Mouse (Mus musculus): Measurements from ENCODE around the gene Plekhg2.

Gene Plekhg2

DNA sequence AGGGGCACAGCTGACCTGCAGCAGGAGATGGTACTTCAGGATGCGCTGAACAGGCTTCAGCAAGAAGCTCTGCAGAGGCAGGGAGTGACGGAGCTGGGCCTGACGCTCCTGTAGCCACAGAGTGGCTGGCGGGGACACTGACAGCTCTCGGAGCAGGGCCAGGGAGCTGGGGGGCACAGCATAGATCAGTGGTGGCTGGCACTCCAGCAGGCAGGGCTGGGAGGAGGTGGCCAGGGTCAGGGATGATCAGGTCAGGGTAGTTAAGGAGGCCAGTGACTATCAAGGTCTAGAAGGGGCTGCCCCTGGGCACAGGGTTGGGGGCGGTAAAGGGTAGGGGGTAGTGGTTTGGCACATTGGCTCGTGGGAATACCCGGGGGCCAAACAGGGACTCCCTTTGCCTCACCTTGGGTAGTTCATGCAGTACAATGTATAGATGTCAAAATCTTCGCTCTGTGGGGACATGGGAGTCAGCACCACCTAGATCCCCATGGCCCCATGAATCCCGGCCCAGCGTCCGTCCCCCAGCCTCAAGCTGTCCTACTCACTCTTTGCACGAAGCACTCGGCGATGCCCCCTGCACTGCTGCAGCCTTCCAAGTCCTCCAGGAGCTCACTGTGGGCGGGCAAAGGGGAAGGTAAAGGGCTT, 4.0 kb downstream of the Plekhg2 start:
- no peak for DNase-seq (ENCODE audit: extremely low read depth, low read depth)

DNA sequence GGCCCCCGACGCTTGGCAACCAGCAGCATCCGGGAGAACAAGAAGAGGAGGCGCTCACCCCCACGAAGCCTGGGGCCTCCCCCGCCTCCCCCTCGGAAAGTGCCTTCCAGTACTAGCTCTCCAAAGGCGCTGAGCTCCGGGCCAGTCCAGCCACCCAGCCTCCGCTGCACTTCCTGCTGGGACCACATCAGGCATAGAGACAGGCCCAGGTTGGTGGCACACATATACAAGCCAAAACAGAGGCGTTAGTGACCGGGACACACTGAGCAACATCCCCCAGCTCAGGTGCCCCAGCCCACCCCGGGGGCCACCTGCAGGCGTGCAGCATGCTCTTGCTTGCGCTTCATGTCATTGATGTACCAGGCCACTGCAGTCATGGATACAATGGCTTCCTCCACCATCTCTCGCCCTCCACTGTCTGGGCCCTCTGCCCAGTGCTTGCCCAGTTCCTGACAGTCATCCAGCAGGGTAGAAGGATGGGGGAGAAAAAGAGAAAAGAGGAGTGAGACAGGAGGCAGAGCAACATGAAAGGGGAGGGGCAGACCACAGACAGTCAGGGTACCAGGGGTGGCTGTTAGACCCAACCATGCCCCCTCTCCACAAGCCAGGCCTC, 4.6 kb downstream of the Plekhg2 start:
- DNase-seq (ENCODE audit: extremely low read depth, low read depth), result no peak

DNA sequence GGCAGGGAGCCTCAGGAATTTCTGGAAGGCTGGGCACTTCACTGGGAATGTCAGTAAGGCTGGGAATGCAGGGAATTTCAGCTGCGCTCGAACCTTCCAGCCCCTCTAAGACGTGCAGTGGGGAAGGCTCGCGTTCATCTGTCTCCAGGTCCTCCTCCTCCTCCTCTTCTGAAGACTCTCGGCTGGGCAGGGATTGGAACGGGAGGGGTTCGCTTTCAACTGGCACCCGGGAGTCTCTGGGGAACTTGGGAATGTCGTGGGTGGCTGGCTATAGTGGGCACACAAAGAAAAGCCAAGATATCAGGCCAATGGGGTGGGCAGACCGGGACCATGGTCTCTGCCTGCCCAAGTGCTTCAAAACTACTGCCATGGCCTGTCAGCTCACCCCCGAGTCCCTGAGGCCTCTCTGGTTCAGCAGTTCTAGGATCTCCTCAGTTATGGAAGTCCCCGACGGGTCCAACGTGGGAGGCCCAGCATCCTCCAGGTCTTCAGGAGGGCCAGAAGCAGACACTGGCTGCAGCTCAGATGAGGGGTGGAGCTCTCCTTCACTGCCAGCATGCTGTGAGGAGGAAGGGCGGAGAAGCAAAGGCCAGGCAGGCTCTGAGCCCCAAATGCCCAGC, 9.8 kb downstream of the Plekhg2 start:
- DNase-seq (ENCODE audit: extremely low read depth, low read depth), result no peak

DNA sequence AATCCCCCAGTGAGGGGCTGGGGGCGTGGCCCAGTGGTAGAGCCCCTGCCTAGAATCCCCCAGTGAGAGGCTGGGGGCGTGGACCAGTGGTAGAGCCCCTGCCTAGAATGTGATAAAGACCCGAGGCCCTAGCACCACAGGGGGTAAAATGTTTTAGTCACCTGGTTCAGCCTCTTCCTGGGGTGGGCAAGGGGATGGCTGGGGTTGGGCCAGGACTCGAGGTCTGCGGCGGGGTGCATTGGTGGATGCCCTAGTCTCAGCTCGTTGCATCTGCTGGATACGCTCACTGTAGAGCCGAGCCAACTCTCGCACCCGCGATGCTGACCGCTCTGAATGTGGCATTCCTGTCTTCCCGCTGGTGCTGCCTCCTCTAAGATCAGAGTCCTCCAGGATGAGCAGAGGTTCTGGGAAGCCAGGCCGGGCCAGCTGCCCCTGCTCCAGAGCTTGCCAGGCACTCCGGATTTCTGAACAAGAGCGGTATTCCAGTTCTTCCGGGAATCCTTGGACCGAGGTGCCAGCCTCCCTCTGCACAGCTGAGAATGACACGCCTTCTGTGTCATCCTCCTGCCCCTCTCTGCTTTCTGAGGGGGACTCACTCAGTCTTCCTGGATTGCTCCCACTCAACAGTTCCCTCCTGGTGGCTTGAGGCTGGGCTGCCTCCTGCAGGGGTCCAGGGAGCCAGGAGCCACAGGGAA, 10.6 kb downstream of the Plekhg2 start:
- DNase-seq (ENCODE audit: extremely low read depth, low read depth), result no peak

DNA sequence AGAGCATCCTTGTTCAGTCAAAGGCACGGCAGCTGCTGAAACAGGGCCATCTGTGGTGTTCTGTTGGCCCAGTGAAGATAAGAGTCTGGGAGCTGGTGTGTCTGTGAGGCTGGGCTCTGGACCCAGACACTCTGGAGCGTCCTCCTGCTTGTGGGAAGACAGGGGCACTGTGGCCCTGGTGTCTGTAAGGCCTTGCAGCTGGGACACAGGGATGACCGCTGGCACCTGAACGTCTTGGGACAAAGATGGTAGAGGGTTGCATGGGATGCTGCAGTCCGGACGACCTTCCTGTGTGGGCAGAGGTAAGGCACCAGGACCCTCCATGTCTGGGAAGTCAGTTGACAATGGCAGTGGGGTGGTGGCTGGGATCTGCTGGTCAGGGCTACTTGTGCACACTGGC, 12.1 kb downstream of the Plekhg2 start:
- no peak for DNase-seq (ENCODE audit: extremely low read depth, low read depth)

DNA sequence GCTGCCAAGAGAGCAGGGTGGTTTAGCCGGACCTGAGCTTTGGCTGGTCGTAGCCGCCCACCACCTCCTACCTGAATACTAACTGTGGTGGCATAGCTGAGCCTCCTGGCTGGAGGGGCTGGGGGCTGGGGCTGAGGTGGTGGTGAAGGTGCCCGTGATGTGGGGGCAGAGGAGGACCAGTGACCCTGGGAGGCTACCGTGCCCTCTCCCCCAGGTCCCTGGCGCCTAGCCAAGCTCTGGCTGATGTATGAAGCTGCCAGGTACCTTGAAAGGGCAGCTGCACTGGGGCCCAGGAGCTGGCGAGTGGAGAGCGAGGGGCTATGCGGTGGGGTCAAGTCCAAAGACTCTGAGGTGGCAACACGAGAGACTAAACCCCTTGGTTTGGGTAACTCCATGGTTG, 12.5 kb downstream of the Plekhg2 start:
- DNase-seq (ENCODE audit: extremely low read depth, low read depth), result no peak

DNA sequence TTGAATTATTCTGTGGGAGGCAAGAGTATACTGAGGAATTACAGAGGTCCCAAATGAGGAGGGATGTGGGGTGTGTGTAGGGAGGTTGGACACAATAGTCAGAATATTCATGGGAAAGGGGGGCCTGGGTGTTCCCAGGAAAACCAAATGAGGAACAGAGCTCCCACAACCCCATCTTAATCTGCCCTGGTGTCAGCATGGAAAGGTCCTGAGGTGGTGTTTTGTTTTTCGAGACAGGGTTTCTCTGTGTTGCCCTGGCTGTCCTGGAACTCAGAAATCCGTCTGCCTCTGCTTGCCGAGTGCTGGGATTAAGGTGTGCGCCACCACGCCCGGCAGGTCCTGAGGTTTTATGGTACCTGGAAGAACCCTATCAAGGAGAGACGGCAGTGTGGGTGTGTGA, 14.0 kb downstream of the Plekhg2 start:
- no peak for DNase-seq (ENCODE audit: extremely low read depth, low read depth)

DNA sequence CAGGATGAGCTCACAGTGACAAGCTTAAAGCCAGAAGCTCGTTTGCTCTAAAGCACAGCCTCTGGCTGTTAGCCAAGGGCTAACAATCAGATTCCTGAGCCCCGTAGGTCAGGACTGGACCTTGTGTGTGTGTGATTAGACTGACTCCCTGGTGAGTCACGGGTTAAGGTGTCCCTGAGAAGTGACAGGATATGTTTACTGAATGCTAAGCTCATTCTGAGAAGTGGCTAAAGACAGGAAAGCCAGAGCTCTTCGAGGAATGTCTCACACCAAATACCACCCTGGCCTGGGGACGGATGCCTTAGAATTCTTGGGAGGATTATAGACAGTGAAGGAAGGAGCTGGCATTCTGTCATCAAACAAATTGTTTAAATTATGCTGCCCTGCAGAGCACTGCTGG, 14.4 kb downstream of the Plekhg2 start:
- DNase-seq (ENCODE audit: extremely low read depth, low read depth), result no peak

DNA sequence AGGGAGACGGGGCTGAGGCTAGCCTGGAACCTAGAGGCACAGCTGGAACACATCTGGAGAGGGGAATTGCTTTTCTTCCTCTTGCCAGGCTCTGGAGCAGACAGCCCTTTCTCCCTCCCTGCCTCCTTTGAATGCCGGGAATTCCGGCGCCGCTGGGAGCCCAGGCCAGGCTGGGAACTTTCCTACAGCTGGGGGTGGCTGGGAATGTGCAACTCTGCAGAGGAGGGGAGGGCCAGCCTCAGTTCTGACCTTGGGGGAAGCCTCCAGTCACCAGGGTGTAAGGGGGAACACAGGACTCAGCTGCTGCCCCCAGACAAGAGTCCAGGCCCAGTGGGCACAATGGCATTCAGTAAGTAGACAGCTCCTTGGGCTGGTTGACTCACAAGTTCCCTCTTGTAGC, 15.4 kb downstream of the Plekhg2 start:
- DNase-seq (ENCODE audit: extremely low read depth, low read depth), result no peak

DNA sequence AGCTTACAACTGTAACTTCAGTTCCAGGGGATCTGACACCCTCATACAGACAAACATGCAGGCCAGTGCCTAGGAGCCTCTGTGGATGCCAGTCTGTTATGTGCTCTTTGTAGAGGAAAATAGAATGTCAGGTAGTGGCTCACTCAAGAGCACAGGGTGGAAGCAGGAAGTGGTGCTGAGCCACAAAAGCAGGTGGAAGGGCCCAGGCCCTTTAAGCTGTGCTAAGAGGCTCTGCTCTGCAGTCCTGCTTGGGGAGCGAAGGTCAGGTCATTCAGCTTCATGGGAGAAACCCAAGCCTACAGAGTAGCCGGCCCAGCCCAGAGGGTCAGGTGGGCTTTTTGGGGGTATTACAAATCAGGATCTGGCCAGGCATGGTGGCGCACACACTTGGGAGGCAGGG, 17.2 kb downstream of the Plekhg2 start:
- DNase-seq (ENCODE audit: extremely low read depth, low read depth), result no peak

DNA sequence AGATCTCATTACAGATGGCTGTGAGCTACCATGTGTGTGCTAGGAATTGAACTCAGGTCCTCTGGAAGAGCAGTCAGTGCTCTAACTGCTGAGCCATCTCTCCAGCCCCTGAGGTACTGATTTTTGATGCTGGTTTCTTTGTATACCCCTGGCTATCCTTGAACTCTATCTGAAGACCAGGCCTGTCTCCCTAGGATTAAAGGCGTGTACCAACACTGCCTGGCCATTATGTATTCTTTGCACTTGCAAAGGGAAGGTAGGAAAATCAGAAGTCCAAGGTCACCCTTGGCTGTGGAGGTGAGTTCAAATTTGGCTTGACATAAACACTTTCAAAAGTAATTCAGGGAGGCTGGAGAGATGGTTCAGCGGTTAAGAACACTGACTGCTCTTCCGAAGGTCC, 17.8 kb downstream of the Plekhg2 start:
- no peak for DNase-seq (ENCODE audit: extremely low read depth, low read depth)

DNA sequence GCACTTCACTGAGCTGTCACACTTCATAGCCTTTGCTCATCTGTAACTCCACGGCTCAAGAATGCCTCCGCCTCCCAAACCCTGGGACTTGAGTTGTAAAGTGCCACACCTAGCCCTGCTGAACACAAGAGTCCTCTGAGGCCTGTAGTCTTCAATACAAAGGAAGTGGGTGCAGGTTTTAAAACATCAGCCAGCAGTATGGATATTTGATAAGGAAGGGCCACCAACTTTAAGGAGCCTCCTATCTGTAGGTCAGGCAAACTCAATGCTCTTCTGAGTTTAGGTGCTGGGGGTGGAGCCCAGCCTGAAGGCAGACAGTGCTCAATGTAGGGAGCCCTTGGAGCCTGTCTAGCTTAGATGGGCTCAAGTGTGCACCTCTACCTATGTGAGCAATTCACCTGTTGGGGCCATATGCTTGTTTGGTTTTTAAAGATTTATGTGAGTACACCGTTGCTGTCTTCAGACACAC, 18.3 kb downstream of the Plekhg2 start:
- no peak for DNase-seq (ENCODE audit: extremely low read depth, low read depth)

DNA sequence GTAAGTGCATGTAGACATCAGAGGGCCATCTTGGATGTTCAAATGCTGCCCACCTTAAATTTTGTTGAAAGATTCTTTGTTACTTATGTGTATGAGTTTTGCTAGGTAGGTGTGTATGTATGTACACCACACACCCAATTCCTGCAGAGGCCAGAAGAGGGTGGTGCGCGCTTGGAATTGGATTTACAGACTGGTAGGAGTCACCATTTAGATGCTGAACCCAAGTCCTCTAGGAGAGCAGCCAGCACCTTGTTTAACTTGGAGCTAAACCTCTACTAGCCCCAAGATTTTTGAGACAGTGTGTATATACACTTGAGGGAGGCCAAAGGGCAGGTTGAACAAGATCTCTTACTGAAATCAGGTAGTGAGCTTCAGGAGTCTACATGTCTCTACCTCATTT, 19.1 kb downstream of the Plekhg2 start:
- no peak for DNase-seq (ENCODE audit: extremely low read depth, low read depth)

DNA sequence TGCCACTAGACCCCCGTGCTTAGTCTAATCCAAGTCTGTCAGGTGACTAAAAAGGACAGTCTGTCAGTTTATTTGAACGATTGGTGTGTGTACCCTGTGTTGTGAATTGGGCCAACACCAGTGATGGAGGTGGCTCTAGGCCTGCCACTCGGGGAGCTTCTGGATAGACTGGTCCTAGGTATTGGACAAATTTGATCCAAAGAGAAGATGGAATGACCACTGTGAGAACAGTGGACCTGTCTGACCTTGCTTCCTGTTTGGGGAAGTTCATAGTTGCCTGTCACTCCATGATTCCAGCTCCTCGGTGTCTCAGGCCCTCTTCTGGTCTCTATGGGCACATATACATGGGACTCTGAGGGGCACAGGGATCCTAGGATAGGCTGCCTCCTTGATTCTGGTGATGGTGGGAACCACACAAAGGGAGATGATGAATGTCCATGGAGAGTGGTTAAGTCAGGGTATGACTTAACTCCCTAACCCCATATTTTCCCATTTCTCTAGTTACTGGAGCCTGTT, 20.7 kb downstream of the Plekhg2 start:
- DNase-seq (ENCODE audit: extremely low read depth, low read depth), result no peak

DNA sequence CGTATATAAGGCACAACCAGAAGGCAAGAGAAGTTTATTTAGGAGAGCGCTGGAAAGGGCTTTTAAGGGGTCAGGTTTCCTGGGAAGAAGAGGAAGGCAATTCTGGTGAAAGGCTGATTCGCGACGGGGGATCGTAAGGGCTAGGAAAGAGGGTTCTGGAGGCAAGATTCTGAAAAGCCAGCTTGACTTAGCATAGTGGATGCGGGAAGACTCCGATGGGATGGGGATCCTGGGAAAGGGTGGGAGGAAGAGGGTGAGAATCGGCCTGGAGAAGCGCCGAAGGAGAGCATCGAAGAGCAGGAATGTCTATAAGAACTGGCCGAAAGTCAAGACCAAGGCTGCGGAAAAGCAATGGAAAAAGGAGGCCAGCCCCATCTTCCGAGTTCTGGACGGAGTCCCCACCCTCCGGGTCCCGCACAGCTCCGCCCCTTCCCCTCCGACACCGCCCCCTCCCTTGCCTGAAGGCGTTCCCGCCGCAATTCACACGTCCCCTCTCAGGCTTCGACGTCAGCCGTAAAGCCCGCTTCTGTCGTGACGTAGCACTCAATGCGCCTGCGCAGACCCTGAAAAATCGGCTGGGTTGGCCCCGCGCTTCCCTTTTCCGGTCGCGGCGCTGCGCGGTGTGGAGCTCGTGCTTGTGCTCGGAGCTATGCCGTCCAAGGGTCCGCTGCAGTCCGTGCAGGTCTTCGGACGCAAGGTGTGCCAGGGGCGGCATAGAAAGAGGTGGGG, 22.1 kb downstream of the Plekhg2 start, which contains the start of gene Rps16:
Gene Rps16 (plus strand): TSS at position 498 of the 729 bp plus-strand sequence.
- peak; percentile 81 for DNase-seq (ENCODE audit: extremely low read depth, low read depth)

DNA sequence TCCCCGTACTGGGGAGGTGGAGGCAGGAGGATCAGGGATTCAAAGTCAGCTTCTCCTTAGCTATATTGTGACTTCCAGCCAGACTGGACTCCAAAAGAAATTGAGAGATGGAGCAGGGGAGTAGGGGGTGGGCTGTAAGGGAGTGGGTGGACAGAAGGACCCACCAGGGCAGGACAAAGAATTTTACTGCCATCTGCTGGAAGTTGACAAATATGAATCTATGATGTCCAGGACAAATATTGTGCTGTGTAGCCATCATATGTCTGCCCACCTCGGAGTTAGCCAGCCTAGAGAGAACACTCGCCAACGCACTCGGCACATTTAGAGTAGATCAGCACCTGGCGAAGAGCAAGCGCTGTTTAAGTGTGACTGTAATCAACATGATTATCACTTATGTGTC, 23.8 kb downstream of the Plekhg2 start:
- no peak for DNase-seq (ENCODE audit: extremely low read depth, low read depth)

DNA sequence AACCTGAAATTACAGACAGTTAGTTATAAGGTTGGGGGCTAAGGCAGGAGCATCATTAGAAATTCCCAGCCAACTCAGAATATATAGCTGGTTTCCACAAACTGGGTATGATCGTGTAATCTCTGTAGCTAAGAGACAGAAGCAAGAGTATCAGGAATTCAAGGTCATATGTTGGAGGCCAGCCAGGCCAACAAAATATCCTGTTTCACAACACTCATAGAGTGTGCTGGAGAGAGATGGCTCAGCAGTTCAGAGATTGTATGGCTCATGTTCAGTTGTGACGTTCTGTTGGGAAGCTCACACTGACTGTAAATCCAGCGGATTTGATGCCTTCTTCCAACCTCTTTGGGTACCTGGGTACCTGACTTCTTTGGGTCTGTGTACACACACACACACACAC, 24.7 kb downstream of the Plekhg2 start:
- no peak for DNase-seq (ENCODE audit: extremely low read depth, low read depth)

DNA sequence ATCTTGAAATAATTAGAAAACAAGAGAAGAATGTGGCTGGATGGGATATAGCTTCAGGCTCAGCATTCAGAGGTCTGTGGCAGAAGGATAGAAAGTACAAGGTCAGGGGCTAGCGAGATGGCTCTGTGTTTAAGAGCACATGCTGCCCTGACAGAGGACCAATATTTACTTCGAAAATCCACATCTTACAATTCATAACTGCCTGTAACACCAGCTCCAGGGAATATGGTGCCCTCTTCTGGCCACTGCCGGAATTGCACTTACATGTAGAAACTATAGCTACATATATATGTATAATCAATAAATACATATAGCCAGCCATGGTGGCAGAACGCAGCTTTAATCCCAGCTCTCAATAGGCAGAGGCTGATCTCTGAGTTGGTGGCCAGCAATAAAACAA, 27.8 kb downstream of the Plekhg2 start:
- DNase-seq (ENCODE audit: extremely low read depth, low read depth), result peak; percentile 59

DNA sequence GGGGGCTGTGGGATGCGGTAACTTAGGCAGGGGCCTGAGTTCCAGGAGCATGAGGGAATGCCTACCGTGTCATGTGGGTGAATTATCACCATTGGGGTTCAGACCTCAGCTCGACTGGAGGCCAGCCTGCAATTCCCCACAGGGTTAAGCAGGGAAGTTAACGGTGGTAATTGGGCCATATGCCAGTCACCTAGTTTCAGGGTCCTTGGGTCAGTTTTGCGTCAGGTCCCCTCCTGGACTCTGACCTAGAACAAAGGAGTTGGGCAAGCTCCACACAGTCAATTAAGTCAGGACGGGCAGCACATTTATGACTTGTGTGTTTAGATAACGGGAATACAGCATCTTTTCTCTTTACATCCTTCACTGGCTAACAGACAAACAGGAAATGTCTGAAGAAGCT, 31.0 kb downstream of the Plekhg2 start:
- DNase-seq (ENCODE audit: extremely low read depth, low read depth), result no peak

DNA sequence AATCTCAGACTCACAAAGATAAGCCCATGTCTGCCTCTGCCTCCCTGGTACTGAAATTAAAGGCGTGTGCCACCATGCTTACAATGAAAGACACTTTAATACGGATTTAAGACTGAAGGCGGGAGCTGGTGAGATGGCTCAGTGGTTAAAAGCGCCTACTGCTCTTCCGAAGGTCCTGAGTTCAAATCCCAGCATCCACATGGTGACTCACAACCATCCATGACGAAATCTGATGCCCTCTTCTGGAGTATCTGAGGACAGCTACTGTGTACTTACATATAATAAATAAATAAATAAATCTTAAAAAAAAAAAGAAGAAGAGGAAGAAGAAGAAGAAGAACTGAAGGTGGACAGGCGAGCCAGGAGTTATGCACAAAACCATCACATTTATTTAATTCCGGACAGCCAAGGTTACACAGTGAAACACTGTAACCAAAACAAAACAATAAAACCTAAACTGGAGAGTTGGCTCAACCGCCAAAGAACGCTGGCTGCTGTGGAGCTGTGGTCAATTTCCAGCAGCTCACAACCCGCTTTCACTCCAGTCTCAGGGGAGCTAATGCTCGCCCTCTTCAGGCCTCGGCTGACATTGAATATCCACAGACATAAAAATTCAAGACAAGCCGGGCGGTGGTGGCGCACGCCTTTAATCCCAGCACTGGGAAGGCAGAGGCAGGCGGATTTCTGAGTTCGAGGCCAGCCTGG, 33.0 kb downstream of the Plekhg2 start:
- DNase-seq (ENCODE audit: extremely low read depth, low read depth), result peak; percentile 71
